Mouse (Mus musculus) spleen, embryonic (tissue): Measurements from ENCODE around the gene Epb41l2.

ENCODE experiments used
- CTCF ChIA-PET: fragments of 350-600 bp; sonication (Branson Sonifier 250); formaldehyde crosslinking; loops from one replicate; lab custom pipeline; 2022; lab: Charles Lee

Epb41l2 gene

GRCm38 (mm10) chr10:25399016-25399415, 39.4 kb downstream of the Epb41l2 start:
- CTCF ChIA-PET: no interaction called here

DNA sequence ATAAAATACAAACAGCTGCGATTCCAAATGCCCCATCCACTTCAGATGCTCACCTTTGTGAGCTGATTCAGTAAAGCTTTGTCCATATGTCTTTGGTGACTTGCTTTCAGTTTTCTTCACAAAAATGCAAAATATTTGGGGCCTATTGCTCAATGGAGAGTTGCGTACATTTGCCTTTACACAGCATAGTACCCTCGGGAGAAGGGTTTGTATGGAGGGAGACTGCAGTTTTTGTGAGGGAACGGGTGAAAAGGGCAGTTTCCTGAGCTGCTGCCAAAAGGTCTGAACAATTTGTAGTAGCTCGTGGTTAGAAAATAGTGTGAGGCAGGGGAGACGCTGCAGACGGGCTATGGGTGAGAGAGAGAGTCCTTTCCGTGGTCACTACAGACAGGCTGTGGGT, 40.5 kb downstream of the Epb41l2 start:
- CTCF ChIA-PET: no interaction called here

- CTCF ChIA-PET: no interaction called here
These were observed 41.0 kb downstream of the Epb41l2 start for GRCm38 (mm10) chr10:25400646-25401045.

- CTCF ChIA-PET: interaction anchor here (0.5 kb wide), 1 partner anchor 37 kb away, joined by 3 read pairs; no protein-coding TSS in a partner anchor
These were observed 41.8 kb downstream of the Epb41l2 start for GRCm38 (mm10) chr10:25401356-25401755.

DNA sequence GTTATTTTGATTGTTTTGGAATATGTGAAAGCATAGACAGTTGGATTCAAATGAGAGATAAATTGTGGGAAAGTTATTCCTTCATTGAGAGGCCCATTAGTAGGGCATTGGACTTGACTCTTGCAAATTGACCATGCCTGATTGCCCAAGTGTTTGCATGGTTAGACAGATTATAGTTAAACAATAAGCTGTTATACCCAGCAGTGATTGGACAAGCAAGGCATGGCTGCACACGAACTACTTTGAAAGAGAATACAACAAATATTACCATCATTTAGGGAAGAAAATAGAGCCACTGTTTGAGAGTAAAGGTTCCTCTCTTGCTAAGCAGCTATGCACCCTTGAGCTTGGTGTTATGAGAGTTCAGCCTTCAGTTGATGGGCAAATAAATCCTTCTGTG, 43.3 kb downstream of the Epb41l2 start:
- CTCF ChIA-PET: no interaction called here

DNA sequence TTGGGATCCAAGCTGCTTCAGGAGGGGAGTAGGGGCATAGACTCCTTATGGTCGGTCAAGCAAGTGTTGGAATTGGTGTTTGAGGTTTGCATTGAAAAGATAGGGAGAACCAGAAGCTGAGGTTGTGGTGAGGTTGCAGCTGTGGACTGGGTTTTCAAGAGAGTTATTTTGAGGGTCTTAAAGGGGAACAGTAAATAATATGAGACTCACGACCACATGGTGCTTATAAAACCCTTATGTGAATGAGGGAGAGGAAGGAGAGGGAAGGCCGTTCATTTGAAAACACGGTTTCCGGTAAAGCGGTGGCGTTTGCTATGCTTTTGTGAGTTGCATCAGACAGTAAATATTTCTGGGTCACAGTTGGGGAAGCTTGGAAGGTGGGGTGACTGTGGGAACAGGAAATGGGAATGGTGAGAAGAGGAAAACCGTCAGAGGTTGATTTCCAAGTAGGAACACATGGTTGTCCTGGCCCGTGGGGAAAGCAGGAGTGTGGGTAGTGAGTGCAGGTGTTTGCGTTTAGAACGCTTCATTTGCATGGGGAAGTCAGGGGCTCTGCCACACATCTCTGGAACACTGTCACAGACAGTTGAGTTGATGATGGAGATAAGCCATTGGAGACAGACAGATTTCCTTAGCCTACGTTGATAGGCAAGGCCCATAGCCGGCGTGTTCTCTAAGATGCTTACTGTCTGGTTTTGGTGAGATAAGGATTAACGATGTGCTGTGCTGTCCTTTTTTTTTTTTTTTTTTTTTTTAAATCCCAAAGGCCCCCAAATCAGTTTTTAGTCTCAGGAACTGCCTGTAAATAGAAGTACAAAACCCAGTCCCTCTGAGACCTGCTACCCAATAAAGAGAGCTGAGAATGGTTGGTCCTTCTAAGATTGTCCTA, 44.5 kb downstream of the Epb41l2 start:
- CTCF ChIA-PET: interaction anchor here (0.6 kb wide), 1 partner anchor 447 kb away, joined by 12 read pairs; no protein-coding TSS in a partner anchor

GRCm38 (mm10) chr10:25404702-25405098, 45.1 kb downstream of the Epb41l2 start:
- CTCF ChIA-PET: interaction anchor here (0.6 kb wide), 1 partner anchor 447 kb away, joined by 12 read pairs; no protein-coding TSS in a partner anchor

- CTCF ChIA-PET: interaction anchor here (0.7 kb wide), 1 partner anchor 47 kb away, joined by 3 read pairs; no protein-coding TSS in a partner anchor
These were observed 46.0 kb downstream of the Epb41l2 start for GRCm38 (mm10) chr10:25405551-25405950.

DNA sequence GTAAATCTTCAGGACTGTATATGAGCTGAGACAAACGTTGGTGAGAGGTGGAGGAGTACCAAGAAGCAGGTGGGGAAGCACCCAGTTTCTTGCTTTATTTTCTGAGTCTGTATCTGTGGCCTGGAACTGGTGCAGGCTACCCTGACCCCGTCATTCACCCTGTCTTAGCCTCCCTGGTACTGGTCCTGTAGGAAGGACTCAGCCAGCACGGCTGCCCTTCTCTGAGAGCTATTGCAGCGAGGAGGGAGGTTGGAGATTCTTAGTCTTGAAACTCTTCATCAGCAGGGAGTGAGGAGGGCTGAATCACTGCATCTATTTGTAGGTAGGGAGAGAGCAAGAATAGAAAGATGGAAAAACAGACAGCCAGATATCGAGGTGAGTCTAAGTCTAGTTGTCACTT, 47.1 kb downstream of the Epb41l2 start:
- CTCF ChIA-PET: no interaction called here

DNA sequence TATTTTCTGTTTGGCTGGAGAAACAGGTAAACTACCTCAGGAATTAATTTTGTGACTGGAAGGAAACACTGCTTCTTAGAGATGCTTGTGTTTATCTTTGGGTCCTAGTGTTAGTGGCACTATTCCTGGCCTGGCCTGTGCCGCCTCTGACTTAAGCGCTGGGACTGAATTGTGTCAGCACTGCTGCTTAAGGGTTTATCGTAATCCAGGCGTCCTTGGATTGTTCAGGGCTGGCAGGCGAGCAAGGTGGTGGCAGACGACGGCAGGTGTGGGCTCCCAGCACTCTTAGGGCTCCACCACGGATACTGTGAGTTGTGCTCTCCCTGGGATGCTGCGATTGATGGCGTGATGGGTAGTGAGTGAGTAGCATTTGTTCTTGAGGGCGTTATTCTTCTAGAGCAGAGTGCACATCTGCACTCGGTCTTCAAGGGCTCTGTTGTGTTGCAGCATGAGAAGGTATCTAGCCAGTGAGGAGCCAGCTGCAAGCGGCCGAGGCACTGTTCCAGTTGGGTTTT, 48.6 kb downstream of the Epb41l2 start:
- CTCF ChIA-PET: no interaction called here

DNA sequence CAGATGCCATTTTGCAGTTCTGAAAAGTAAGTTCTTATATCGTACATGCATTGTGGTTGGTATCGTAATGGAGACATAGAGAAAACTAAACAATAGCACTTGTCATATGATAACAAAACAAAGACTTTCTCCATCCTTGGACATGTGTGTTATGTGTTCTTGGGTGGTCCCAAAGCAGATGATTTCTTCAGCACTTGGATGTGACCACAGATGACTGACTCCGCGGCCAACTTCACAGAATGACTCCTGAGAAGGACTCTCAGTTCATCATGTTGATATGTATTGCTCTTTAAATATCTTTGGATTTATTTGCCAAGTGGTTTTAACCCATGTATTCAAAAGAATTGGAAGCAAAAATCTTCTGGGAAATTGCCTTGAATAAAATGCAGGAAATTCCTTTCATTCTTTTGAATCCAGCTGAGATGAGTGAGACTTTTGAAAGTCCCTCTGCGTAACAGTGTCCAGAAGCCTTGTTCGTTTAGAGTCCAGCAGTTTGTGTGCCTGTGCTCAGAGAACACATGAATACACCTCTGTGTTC, 52.3 kb downstream of the Epb41l2 start:
- CTCF ChIA-PET: no interaction called here

DNA sequence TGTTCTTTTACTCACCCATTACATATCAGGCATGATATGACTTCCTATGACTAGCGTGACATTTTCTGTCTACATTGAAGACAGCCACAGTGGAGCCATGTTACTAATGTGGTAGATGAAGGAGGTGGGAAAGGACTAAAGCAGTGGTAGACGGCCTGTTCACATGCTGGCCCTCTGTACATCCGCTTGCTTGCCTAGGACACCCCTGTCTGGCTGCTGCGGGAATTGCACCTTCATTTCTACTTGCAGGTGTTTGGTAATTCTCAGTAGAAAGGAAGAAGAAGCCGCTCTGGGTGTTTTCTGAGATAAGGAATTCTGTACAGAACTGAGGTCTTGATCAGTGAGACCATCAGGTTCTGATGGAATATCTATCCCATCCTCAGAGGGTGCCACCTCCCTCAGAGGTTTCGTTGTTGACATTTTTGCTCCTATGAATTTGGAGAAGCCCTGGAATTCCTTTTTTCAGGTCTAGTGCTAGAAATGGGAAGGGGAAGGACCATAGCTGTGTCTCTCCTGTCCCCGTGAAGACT, 55.7 kb downstream of the Epb41l2 start:
- CTCF ChIA-PET: no interaction called here

DNA sequence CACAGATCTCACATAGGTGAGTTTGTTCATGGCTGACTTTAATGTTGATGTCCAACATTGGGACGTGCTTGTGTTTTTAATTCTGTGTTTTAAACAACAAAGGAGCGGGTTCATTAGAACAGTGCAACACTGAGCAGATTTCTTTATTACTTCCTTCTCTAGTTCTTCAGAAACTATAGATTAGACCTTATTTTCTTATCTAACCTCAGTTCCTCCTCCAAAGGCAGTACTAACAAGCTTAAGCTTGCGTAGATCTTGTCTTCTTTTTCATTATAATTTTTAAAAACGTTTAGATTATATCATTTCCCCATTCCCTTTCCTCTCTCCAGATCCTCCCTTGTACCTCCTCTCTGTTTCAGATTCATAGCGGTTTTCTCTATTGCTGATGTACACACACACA, 57.1 kb downstream of the Epb41l2 start:
- CTCF ChIA-PET: no interaction called here

- CTCF ChIA-PET: interaction anchor here (0.7 kb wide), 1 partner anchor 12 kb away, joined by 4 read pairs; no protein-coding TSS in a partner anchor
These were observed 66.5 kb downstream of the Epb41l2 start for GRCm38 (mm10) chr10:25426058-25426457.

- CTCF ChIA-PET: interaction anchor here (0.7 kb wide), 1 partner anchor 11 kb away, joined by 4 read pairs; no protein-coding TSS in a partner anchor
These were observed 67.2 kb downstream of the Epb41l2 start for GRCm38 (mm10) chr10:25426814-25427213.

GRCm38 (mm10) chr10:25427523-25427922, 67.9 kb downstream of the Epb41l2 start:
- CTCF ChIA-PET: no interaction called here

- CTCF ChIA-PET: no interaction called here
These were observed 69.1 kb downstream of the Epb41l2 start for GRCm38 (mm10) chr10:25428658-25429057.

DNA sequence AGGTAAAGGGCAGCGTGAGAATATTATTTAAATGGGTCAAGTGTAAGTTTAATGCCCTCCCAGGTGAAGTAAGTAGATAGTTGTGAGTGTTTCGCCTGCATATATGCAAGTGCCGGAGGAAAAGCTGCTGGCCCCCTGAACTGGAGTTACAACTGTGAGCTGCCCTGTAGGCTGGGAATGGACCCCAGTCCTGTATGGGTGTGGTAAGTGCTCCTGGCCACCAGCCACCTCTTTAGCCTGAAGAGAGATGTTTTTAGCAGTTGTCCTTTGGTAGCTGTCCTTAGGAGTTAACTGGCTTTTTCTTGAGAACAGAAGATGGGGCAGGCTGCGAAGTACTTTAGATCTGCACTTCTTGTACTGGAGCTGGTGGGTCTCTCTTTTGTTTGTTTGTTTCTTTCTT, 69.7 kb downstream of the Epb41l2 start:
- CTCF ChIA-PET: no interaction called here

GRCm38 (mm10) chr10:25430862-25431261, 71.3 kb downstream of the Epb41l2 start:
- CTCF ChIA-PET: no interaction called here

DNA sequence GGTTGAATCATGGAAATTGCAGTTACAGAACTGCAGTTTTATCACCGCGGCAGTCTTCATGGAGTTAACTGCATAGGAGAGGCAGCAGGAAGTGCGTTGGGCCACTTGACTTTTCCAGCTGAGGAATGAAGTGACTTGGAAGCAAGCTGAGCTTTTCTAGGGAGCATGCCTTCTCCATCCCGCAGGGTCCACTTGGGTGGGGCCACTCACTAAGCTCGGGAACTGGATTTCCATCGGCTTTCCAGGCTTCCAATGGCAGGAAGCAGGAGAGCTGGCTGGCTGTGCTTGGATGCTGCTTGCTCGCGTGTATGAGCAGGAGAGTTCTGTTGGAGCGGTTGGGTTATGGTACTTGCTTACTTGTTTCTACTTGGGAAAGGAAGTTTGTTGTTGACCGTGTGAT, 72.8 kb downstream of the Epb41l2 start:
- CTCF ChIA-PET: no interaction called here

GRCm38 (mm10) chr10:25432938-25433337, 73.3 kb downstream of the Epb41l2 start:
- CTCF ChIA-PET: no interaction called here

- CTCF ChIA-PET: no interaction called here
These were observed 73.9 kb downstream of the Epb41l2 start for GRCm38 (mm10) chr10:25433524-25433923.
